Mouse (Mus musculus) Patski (cell line): ENCODE measurements at regions not wholly inside any gene's neighbourhood (a gene's known extent, or its start where the extent isn't known, plus 50 kb on each side); places are given as distances from the start of the nearest gene placed in this dataset.

Experiments
- ATAC-seq: fragments of 100-300 bp; one replicate; pipeline ENCODE4 v1.8.0; 2021
- CTCF ChIA-PET: fragments of 350-600 bp; sonication (Branson Sonifier 250); formaldehyde crosslinking; loops from one replicate; lab custom pipeline; 2022; ENCODE audit warnings: inconsistent platforms; lab: Charles Lee
- POLR2A ChIA-PET: fragments of 350-600 bp; sonication (Branson Sonifier 250); formaldehyde crosslinking; loops from one replicate; lab custom pipeline; 2022; ENCODE audit warnings: antibody characterized with exemption, inconsistent platforms; lab: Charles Lee
- DNase-seq: peaks from one replicate; pipeline ENCODE4 v3.0.0-alpha.2; 2011; ENCODE audit warnings: low read depth, low spot score
- H3K27me3 ChIP-seq: fragments of 371-371 bp; one replicate; pipeline ENCODE4 v1.5.1; 2021
- CTCF ChIP-seq: fragments of 100-300 bp; IDR thresholded peaks from one replicate; pipeline ENCODE4 v1.5.1; 2021
- in situ Hi-C: fragments of 300-500 bp; cut with MboI; formaldehyde crosslinking; loops from 3 replicates; pipeline ENCODE4 v1.11.1; 2018; ENCODE audit warnings: low pct_unique_long_range_greater_than_20kb, mixed read lengths

GRCm38 (mm10) chr3:12077756-12078155, 1742.3 kb upstream of the Gm38303 start:
- ChIA-PET CTCF (interaction anchor here (2.2 kb wide), 1 partner anchor 11 kb away, joined by 5 read pairs; no protein-coding TSS in a partner anchor), POLR2A (no interaction called here)
- no peak for TF ChIP-seq CTCF
- no peak for ATAC-seq
- in situ Hi-C loops: no loop called here
- DNase-seq: no peak
- H3K27me3 ChIP-seq: no peaks in the 10 kb centered on the region
